Mouse (Mus musculus): ENCODE results near the gene Rngtt.

GRCm38 (mm10) chr4:33468151-33468550 lies 158.0 kb downstream of the Rngtt start:
- TF ChIP-seq MAFK (IDR thresholded peaks at IDR 0.05; ENCODE audit: insufficient read depth, low read depth, low read length) = no peak
- no peak for TF ChIP-seq ZNF384 (IDR thresholded peaks at IDR 0.05; ENCODE audit: low read depth, low read length)
- no peak for TF ChIP-seq CHD2 (IDR thresholded peaks at IDR 0.05; ENCODE audit: low read depth, low read length)
